Mouse (Mus musculus) forebrain, embryonic 10.5 days (tissue): ENCODE measurements around the gene Fnbp1. TPM values are rescaled to one million over a fixed set of nuclear protein-coding genes. Genes with fewer than 3 reads are reported as not detected.

Experiments
- DNase-seq: peaks from one replicate; pipeline ENCODE4 v3.0.0-alpha.2; 2017; ENCODE audit warnings: low spot score; ENCODE audit errors: extremely low spot score
- H3K27ac ChIP-seq: fragments of 300-500 bp; sonication (generic); 2 replicates; pipeline ENCODE4 v1.5.1; 2016; ENCODE audit warnings: mild to moderate bottlenecking
- H3K27me3 ChIP-seq: fragments of 300-500 bp; sonication (generic); 2 replicates; pipeline ENCODE4 v1.6.1; 2016; ENCODE audit warnings: mild to moderate bottlenecking; ENCODE audit not compliant: poor library complexity, severe bottlenecking
- H3K36me3 ChIP-seq: fragments of 300-500 bp; sonication (generic); replicated peaks from 2 replicates; pipeline ENCODE4 v1.6.1; 2016; ENCODE audit warnings: mild to moderate bottlenecking, moderate library complexity
- H3K4me1 ChIP-seq: fragments of 300-500 bp; sonication (generic); 2 replicates; pipeline ENCODE4 v1.6.1; 2016
- H3K4me3 ChIP-seq: fragments of 300-500 bp; sonication (generic); 2 replicates; pipeline ENCODE4 v1.5.1; 2016; ENCODE audit warnings: mild to moderate bottlenecking, moderate library complexity
- H3K9me3 ChIP-seq: fragments of 300-500 bp; sonication (generic); 2 replicates; pipeline ENCODE4 v1.6.1; 2016; ENCODE audit warnings: mild to moderate bottlenecking, moderate library complexity
- WGBS: fragments of 180-500 bp; shearing (Covaris S2); methylation state at CpG from one replicate; pipeline ENCODE4 v1.1.7; 2016; 5-methylcytosine and 5-hydroxymethylcytosine counted together
- polyA plus RNA-seq: library from polyadenylated mRNA; unstranded; fragments of >200 nt; fragmentation: Nextera tagmentation; extraction: Ambion mirVana; gene quantifications from 2 replicates; pipeline ENCODE4 v1.2.1, GENCODE M21; 2016

Gene Fnbp1
- polyA plus RNA-seq, 1 experiment from 2014 or later, result 13.3 TPM

DNA sequence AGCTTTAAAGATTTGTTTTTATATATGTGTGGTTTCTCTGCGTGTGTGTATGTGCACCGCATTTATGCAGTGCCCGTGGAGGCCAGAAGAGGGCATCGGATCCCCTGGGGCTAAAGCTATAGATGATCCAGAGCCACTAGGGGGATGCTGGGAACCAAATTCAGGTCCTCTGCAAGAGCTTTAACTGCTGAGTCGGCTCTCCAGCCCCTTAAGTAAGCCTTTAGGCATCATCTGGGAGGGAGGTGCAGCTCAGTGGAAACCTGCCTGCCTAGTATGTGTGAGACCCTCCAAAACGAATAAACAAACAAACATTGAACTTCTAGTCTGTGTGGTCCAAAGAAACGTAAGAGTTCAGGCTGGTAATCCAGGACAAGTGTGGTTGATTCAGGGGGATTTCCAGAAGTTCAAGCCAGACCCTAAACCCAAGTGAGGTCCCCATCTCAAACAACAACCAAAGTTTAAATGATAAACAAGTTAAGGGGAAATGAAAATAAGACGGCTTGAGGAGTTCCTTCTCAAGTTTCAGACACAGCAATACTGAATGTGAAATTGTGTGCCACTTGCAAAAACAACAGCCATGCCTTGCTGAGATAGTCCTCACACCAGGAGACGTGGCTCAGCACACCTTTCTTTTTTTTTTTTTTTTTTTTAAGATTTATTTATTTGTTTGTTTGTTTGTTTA is 57.5 kb downstream of the Fnbp1 start:
- no peak for DNase-seq
- WGBS, result 95% methylated on average over 9 of the region's 9 CpGs
- Histone ChIP-seq H3K27me3 (no peaks in the 10 kb centered on the region), H3K9me3 (peaks cover 5% of the 10 kb centered on the region; the same call in 1 of the 2 replicates), H3K4me3 (no peak overlapping the region), H3K27ac (no peak overlapping the region), H3K4me1 (peaks cover 37% of the 10 kb centered on the region), H3K36me3 (peaks cover 27% of the 10 kb centered on the region)

DNA sequence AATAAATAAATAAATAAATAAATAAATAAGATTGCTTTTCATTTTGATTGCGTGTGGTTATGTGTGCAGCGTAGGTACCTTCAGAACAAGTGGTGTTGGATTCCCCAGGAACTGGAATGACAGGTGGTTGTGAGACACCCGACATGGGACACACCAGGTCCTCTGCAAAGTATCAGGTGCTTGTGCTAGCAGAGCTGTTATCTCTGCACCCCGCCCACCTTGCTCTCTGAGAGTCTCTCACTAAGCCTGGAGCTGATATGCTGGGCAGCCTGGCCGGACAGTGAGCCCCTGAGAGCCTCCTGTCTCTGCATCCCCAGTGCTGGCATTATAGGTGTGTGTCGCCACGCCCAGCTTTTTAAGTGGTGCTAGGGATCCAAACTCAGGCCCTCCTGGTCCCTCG is 58.4 kb downstream of the Fnbp1 start:
- DNase-seq, result no peak
- Histone ChIP-seq H3K9me3 (peaks cover 5% of the 10 kb centered on the region; the same call in 1 of the 2 replicates), H3K4me1 (peaks cover 28% of the 10 kb centered on the region), H3K27ac (no peak overlapping the region), H3K27me3 (no peaks in the 10 kb centered on the region), H3K36me3 (peaks cover 27% of the 10 kb centered on the region), H3K4me3 (no peak overlapping the region)
- 96% methylated on average over 8 of the region's 8 CpGs for WGBS

DNA sequence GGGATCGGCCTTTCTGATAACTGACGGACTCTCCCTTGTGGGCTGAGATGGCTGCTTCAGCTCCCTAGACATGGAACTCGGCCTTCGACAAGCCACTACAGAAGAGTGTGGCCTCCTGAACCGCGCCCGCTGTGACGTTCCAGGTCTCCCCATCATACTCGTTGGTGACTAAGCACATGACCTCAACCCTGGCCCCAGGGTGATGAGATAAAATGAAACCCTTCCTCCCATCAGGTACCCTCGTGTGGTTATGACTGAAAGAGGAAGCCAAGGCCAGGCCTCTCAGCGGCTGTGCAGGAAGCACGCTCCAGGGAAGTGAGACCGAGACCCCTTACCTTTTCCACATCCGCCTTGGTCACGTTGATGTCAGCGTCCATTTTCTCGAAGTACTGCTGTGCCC is 59.2 kb downstream of the Fnbp1 start:
- Histone ChIP-seq H3K4me1 (peaks cover 20% of the 10 kb centered on the region), H3K36me3 (peaks cover 27% of the 10 kb centered on the region), H3K27me3 (no peaks in the 10 kb centered on the region), H3K27ac (no peak overlapping the region), H3K4me3 (no peak overlapping the region), H3K9me3 (peaks cover 5% of the 10 kb centered on the region; the same call in 1 of the 2 replicates)
- WGBS, result 90% methylated on average over 17 of the region's 17 CpGs
- no peak for DNase-seq

DNA sequence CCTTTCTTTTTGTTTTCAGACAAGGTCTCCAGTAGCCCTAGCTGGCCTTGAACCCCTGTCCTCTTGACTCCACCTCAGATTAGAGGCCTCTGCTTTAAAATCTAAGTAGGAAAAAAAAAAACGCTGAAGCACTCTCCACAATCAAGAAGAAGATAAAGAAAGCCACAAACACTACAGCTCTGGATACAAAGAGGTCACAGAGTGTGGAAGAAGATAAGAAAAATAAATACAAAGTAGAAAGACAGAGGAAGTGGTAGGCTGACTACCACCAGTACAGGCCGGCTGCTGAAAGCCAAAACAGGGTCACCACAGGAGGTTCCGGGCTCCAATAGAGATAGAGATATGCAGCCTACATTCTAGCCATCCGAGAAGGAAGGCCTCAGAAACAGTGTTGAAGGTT is 60.5 kb downstream of the Fnbp1 start:
- H3K36me3 ChIP-seq, result peaks cover 27% of the 10 kb centered on the region
- WGBS, result 77% methylated on average over 4 of the region's 4 CpGs
- H3K9me3 ChIP-seq, result peaks cover 5% of the 10 kb centered on the region; the same call in 1 of the 2 replicates
- DNase-seq, result no peak
- no peaks in the 10 kb centered on the region for H3K27me3 ChIP-seq
- H3K27ac ChIP-seq, result no peak overlapping the region
- no peak overlapping the region for H3K4me3 ChIP-seq
- H3K4me1 ChIP-seq, result peaks cover 7% of the 10 kb centered on the region

DNA sequence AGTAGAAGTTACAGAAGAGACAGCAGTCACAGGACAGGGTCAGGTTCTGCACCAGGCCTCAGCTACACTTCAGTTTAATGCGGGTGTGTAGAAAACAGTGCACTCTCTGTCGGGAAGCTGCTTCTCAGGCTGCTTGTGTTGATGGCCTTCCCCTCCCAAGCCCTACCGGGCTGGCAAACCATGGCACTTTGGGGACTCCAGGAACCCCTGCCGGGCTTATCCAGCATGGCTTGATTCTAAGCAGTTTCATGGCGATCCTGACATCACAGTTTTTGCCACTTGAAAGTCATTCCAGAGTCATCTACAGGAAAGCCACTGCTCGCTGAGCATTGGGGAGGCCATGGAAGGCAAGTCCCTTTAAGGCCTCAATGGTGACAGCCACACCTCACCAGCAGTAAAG is 62.7 kb downstream of the Fnbp1 start:
- H3K27me3 ChIP-seq, result no peaks in the 10 kb centered on the region
- no peak for DNase-seq
- H3K36me3 ChIP-seq, result peaks cover 15% of the 10 kb centered on the region
- H3K9me3 ChIP-seq, result peaks cover 4% of the 10 kb centered on the region; the same call in 1 of the 2 replicates
- H3K27ac ChIP-seq, result no peak overlapping the region
- WGBS, result 84% methylated on average over 6 of the region's 6 CpGs
- no peaks in the 10 kb centered on the region for H3K4me1 ChIP-seq
- no peak overlapping the region for H3K4me3 ChIP-seq

DNA sequence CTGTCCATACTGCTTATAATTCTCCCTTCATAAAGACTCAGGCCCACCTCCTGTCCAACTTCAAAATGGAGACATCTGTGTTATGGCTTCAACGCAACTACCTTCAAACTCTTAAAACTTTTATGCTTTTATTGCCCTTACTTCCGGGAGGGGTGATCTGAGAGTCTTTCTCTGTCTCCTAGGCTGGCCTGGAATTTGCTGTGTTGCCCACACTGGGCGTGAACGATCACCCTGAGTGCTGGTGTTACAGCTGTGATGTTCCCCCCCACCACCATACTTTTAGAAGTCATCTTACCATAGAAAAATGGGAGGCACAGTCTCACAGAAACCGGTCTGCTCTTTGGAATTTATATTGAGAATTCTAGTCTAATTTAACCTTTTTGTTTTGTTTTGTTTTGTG is 64.2 kb downstream of the Fnbp1 start:
- Histone ChIP-seq H3K27me3 (no peaks in the 10 kb centered on the region), H3K4me3 (no peak overlapping the region), H3K27ac (no peak overlapping the region), H3K4me1 (no peaks in the 10 kb centered on the region), H3K36me3 (peaks cover 16% of the 10 kb centered on the region), H3K9me3 (no peaks in the 10 kb centered on the region)
- no peak for DNase-seq
- WGBS, result 87% methylated on average over 5 of the region's 5 CpGs

DNA sequence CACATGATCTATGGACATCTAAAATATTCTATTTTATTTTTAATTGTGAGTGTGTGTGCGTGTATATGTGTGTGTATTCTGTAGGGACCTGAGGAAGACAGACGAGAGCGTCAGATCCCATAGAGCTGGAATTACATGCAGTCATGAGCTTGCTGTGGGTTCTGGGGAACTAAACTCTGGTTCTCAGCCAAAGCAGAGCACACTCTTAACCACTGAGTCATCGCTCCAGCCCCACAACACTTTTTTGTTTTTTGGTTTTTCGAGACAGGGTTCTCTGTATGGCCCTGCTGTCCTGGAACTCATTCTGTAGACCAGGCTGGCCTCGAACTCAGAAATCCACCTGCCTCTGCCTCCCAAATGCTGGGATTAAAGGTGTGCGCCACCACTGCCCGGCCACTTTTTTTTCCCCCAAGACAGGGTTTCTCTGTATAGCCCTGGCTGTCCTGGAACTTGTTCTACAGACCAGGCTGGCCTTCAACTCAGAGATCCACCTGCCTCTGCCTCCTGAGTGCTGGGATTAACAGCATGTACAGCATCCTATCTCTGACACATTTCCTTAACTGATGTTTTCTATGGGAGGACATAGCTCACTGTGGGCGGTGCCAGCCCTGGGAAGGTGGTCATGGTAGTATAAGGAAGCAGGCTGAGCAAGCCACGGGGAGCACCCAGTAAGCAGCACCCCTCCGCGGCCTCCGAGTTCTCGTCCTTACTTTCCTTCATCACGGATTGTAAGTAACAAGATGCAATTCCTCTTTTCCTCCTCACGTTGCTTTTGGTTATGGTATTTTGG is 65.3 kb downstream of the Fnbp1 start:
- Histone ChIP-seq H3K27me3 (no peaks in the 10 kb centered on the region), H3K9me3 (no peaks in the 10 kb centered on the region), H3K36me3 (peaks cover 23% of the 10 kb centered on the region), H3K27ac (no peak overlapping the region), H3K4me1 (no peaks in the 10 kb centered on the region), H3K4me3 (no peak overlapping the region)
- 95% methylated on average over 16 of the region's 16 CpGs for WGBS
- no peak for DNase-seq

DNA sequence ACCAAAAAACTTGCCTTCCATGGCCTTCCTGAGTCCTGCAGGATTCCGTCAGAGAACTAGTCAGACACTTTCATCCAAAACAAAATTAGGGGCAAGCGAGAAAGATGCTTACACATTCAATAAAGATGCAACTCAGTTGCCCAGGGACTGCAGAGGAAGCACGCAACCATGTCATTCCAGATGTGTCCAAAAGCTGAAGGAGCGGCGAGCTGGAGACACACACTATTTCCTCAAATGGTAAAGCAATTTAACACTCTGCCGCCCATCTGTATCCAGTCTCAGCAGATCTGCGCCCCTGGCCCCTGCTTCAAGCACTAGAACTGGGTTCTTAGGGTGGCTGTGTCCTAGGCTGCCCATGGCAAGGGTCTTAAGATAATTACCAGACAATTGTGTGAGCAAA is 66.0 kb downstream of the Fnbp1 start:
- no peaks in the 10 kb centered on the region for H3K27me3 ChIP-seq
- H3K4me1 ChIP-seq, result no peaks in the 10 kb centered on the region
- 90% methylated on average over 7 of the region's 7 CpGs for WGBS
- H3K36me3 ChIP-seq, result peaks cover 22% of the 10 kb centered on the region
- H3K27ac ChIP-seq, result no peak overlapping the region
- no peak for DNase-seq
- no peak overlapping the region for H3K4me3 ChIP-seq
- no peaks in the 10 kb centered on the region for H3K9me3 ChIP-seq

DNA sequence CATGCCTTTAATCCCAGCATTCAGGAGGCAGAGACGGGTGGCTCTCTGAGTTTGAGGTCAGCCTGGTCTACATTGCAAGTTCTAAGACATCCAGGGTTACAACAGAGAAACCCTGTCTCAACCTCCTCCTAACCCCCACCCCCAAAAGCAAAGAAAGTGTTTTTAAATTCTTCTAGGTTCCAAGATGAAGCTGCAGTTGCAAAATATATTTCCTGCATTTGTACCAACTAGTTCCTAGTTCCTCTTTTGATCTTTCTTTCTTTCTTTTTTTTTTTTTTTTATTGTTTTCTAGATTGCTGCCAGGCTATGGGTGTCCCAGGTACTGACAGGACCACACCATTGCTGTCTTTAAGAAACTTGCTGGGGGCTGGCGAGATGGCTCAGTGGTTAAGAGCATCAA is 66.6 kb downstream of the Fnbp1 start:
- peaks cover 19% of the 10 kb centered on the region for H3K36me3 ChIP-seq
- H3K4me1 ChIP-seq, result no peaks in the 10 kb centered on the region
- no peaks in the 10 kb centered on the region for H3K27me3 ChIP-seq
- no peak overlapping the region for H3K4me3 ChIP-seq
- H3K27ac ChIP-seq, result no peak overlapping the region
- no peaks in the 10 kb centered on the region for H3K9me3 ChIP-seq
- DNase-seq, result no peak
- WGBS, result 96% methylated on average over 2 of the region's 2 CpGs

DNA sequence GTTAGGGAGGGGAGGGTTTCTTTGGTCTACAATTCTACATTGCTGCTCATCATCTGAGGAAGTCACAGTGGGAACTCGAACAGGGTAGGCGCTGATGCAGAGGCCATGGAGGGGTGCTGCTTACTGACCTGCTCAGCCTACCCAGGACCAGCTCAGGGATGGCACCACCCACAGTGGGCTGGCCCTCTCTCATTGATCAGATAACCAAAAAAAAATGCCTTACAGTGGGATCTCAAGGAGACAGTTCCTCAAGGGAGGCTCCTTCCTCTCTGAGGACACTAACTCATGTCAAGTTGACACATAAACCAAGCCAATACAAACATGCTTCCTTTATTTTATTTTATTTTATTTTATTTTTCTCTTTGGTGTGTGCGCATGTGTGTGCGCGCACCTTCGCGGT is 72.3 kb downstream of the Fnbp1 start:
- H3K36me3 ChIP-seq, result peaks cover 19% of the 10 kb centered on the region
- no peak overlapping the region for H3K4me3 ChIP-seq
- H3K4me1 ChIP-seq, result peaks cover 32% of the 10 kb centered on the region
- H3K9me3 ChIP-seq, result no peaks in the 10 kb centered on the region
- WGBS, result 91% methylated on average over 7 of the region's 7 CpGs
- peak overlapping the region; percentile 91 for H3K27ac ChIP-seq
- no peak for DNase-seq
- H3K27me3 ChIP-seq, result no peaks in the 10 kb centered on the region

DNA sequence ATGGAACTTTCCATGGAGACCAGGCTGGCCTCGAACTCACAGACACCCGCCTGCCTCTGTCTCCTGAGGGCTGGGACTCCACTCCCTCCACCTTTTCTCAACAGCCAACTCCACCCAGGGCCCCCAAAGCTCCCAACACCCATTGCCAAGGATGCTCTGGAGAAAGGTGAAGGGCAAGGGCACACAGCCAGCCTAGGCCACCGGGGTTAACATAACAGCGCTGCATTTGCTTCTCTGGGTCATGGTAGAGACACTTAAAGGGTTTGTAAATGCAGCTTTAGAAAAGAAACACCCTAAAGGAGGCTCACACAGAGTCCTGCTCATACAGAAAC is 72.7 kb downstream of the Fnbp1 start:
- peak overlapping the region; percentile 14; the same call in 1 of the 2 replicates for H3K4me3 ChIP-seq
- peaks cover 19% of the 10 kb centered on the region for H3K36me3 ChIP-seq
- no peaks in the 10 kb centered on the region for H3K27me3 ChIP-seq
- DNase-seq, result no peak
- H3K9me3 ChIP-seq, result no peaks in the 10 kb centered on the region
- H3K27ac ChIP-seq, result peak overlapping the region; percentile 91
- 77% methylated on average over 4 of the region's 4 CpGs for WGBS
- H3K4me1 ChIP-seq, result peaks cover 32% of the 10 kb centered on the region

DNA sequence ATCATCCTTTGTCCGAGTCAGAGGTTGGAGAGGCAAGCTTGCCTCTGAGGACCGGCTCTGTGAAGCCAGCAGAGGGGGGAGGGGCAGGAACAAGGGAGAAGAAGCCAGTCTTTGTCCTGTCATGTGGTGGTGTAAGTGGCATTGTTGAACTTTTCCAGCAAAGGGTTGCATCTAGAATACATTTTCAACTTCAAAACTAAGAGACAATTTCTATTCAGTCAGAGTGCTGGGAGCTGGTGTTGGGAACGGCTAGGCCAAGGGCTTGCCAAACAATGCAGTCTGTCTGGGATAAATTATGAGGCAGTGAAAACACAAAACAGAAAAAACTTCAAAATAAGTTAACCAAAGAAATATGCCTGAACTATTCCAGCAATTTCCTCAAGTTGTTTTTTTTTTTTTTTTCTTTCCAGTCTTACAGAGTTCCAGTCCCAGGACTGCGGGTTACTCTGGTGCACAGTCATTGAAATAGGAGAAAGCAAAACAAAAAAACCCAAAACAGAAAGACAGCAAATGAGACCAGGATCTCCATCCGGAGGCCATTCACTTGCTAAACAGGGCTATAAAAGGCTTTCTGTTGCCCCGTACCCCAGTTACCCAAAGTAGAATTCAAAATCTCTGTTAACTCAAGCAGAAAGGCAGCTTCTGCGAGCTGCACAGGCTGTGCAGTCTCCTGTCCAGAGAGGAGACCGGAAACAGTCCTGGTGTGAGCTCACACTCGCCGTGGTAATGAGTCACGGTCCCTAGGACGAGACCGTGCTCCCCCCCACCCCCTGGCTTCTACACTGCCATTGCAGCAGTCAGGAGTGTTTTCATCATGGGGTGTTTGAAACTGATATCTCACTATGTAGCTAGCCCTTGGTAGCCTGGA is 73.3 kb downstream of the Fnbp1 start:
- peak overlapping the region; percentile 91 for H3K27ac ChIP-seq
- peak; percentile 58 for DNase-seq
- H3K36me3 ChIP-seq, result peaks cover 16% of the 10 kb centered on the region
- H3K9me3 ChIP-seq, result no peaks in the 10 kb centered on the region
- peaks cover 32% of the 10 kb centered on the region for H3K4me1 ChIP-seq
- H3K4me3 ChIP-seq, result peak overlapping the region; percentile 16; the same call in 1 of the 2 replicates
- H3K27me3 ChIP-seq, result no peaks in the 10 kb centered on the region
- 17% methylated on average over 13 of the region's 13 CpGs for WGBS
